ENCODE assay signal across 1 mouse cellular context in the genomic region with DNA sequence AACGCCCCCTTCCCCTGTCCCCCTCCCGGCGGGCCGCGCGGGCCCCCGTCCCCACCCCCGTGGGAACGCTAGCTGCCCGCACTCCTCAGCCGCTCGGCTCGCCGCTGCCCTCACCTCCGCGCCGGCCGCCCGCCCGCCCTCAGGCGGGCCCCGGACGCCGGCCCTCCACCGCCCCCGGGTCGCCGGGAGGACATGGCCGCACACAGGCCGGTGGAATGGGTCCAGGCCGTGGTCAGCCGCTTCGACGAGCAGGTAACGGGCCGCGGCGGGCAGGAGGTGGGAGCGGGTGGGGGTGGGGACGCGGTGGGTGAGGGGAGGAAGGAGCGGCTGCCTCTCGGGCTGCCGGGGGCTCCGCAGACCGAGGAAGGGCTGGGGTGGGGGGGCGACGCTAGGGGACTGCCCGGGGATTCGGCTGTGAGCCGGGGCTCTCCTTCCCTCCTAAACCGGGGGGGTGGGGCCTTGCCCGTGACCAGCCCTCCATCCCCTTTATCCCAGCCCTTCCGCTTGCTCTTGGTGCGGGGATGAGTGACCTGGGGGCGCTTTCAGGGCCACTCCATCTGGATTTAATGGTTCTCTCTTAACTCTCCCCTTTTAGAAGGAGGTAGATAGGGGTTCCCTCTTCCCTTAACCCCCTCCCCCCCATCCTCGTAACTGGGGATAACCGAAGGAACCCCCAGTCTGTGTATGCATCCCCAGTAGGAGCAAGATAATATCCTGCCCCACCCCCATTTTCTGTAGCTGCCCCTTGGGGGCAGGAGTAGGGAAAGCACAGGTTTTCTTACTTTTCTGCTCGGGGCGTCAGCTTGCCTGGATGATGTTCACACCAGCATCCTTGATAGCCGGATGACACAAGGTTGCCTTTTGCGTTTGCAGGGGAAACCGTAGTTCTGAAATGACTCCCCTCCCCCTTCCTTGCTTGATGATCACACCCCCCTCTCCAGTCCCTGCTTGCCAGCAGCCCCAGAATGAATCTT.
TF ChIP-seq lines count a peak whose summit lies in the region.

No protein-coding gene starts in this region.

TF ChIP-seq in CH12.LX, 34 proteins besides CTCF, POLR2A, EP300 and RAD21:
- TF ChIP-seq SIN3A (IDR thresholded peaks at IDR 0.05; ENCODE audit: low read length) (peak; percentile 62), USF1 (IDR thresholded peaks at IDR 0.05; ENCODE audit: low read depth, low read length) (no peak), USF2 (conservative IDR thresholded peaks at IDR 0.05; ENCODE audit: low read depth, low read length) (no peak), POLR2AphosphoS2 (IDR thresholded peaks at IDR 0.05; ENCODE audit: low read depth, low read length) (no peak), BHLHE40 (IDR thresholded peaks at IDR 0.05; ENCODE audit: low read depth, low read length) (no peak), CHD2 (IDR thresholded peaks at IDR 0.05; ENCODE audit: low read length) (peak; percentile 77), SMC3 (IDR thresholded peaks at IDR 0.05; ENCODE audit: low read depth, low read length) (no peak), PAX5 (IDR thresholded peaks at IDR 0.05; ENCODE audit: low read length) (no peak), JUN (IDR thresholded peaks at IDR 0.05; ENCODE audit: insufficient read depth, low read depth, low read length) (no peak), NELFE (IDR thresholded peaks at IDR 0.05; ENCODE audit: low read depth, low read length) (no peak), ETS1 (conservative IDR thresholded peaks at IDR 0.05; ENCODE audit: low read depth, low read length) (no peak), MYC (IDR thresholded peaks at IDR 0.05; ENCODE audit: low read depth, low read length) (no peak), ZKSCAN1 (IDR thresholded peaks at IDR 0.05; ENCODE audit: borderline replicate concordance, low read depth, low read length) (no peak), ZNF384 (IDR thresholded peaks at IDR 0.05; ENCODE audit: low read depth, low read length) (no peak), IRF4 (IDR thresholded peaks at IDR 0.05; ENCODE audit: low read depth, low read length) (0 out of 2 replicates have a peak, but pooled peaks have one; percentile 33), ELF1 (IDR thresholded peaks at IDR 0.05; ENCODE audit: low read depth, low read length) (no peak), TCF12 (IDR thresholded peaks at IDR 0.05; ENCODE audit: low read depth, low read length) (no peak), E2F4 (IDR thresholded peaks at IDR 0.05; ENCODE audit: insufficient replicate concordance, low read depth, low read length) (no peak), JUND (conservative IDR thresholded peaks at IDR 0.05; ENCODE audit: low read depth, low read length) (no peak), NRF1 (IDR thresholded peaks at IDR 0.05; ENCODE audit: low read depth, low read length) (no peak), MXI1 (IDR thresholded peaks at IDR 0.05; ENCODE audit: low read depth, low read length) (peak; percentile 20), HCFC1 (IDR thresholded peaks at IDR 0.05; ENCODE audit: low read depth, low read length) (no peak), MAFK (IDR thresholded peaks at IDR 0.05; ENCODE audit: insufficient replicate concordance, low read length) (no peak), ZMIZ1 (IDR thresholded peaks at IDR 0.05; ENCODE audit: low read depth, low read length) (no peak)
